Mouse (Mus musculus): Measurements from ENCODE around the gene Socs2.
A peak's percentile ranks its signal among the peaks of the same experiment; 100 is the strongest.

Socs2 gene

DNA sequence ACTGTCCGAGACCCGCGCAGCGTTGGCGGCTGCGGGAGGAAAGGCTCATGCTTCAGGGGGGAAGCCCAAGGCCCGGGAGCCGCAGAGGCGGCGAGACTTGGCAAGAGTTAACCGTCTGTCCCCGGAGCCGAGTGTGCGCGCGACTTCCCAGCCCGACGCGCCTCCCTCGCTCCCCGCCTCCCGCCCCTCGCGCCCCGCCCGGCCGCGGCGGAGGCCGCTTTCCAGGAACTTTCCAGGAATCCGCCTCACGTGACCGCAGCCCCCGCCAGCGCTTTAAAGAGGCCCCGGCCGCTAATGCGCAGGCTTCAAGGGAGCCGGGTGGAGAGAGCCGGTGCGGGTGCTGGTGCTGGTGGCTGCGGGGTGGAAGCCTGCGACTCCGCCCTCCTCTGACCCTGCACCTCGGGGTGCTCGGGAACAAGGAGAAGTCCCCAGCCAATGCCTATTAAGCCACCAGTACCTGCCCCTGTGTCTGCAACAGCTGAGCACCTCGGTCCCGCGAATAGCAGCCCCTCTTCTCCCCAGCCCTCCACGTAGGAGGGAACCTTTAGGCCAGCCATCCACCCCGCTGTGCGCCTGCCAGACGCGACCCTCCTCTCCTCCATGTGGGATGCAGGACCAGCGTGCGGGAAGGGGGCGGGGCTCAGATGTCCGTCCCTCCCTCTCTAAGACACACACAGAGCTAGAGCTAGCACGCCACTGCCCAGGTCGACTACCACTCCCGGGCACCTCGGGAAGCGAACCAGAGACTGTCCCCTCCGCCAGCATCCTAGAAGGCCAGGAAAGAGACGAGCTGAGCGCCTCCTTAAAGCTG lies at the start of gene Socs2:
Gene Socs2, minus strand, starts transcription at position 496 of the 811 bp plus-strand sequence.
- DNase-seq (ENCODE audit: low spot score): peak; percentile 85

DNA sequence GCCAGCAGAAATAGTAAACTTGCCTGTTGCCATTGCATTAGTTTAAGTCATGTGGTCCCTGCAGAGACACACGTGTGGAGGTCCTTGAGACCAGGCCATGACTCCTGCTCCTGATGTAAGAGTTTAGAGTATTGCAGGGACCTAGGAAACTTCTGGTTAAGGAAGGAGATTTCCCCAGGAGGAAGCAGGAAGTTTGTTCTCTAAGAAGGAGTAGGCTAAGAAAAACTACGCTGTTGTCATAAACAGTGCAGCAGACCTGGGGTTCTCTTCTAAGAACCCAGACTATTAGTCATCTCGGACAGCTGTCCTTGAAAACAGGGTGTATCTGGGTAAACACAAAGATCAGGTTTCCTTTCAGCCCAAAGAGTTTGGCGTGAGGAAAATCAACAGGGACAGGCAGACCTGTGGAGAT lies 48.5 kb upstream of the Socs2 start:
- DNase-seq (ENCODE audit: low spot score): no peak

DNA sequence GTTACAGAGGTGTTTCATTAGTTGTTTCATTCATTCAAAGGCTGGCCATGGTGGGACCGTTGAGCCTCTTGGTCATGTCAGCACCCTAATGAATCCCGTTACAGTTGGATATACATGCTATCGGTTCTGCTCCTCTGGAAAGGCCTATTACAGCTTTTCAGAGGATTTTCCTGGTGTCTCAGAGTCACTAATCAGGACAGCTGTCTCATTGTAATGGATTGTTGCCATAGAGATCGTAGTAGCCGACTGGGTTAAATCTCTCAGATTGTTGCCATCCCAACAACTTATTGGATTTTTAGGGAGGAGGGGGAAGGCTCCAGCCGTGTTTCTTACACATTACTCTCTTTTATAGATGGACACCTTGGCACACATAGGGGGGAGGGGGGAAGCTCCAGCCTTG lies 47.5 kb upstream of the Socs2 start:
- DNase-seq (ENCODE audit: low spot score): no peak

DNA sequence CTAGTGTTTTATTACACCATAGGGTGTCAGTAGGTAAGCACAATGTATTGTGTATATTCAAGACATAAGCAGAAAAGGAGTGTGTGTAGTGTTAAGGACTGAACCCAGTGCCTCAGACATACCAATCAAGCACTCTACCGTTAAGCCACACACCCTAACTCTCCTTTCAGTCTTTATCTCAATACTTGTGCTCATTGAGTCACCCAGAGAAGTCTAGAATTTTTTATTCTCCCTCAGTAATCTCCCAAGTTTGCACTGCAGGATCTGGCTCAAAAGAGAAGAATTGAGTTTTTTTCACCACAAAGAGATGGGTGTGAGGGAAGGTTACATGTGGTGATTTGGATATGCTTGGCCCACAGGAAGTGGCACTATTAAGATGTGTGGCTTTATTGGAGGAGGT lies 45.3 kb upstream of the Socs2 start:
- no peak for DNase-seq (ENCODE audit: low spot score)

DNA sequence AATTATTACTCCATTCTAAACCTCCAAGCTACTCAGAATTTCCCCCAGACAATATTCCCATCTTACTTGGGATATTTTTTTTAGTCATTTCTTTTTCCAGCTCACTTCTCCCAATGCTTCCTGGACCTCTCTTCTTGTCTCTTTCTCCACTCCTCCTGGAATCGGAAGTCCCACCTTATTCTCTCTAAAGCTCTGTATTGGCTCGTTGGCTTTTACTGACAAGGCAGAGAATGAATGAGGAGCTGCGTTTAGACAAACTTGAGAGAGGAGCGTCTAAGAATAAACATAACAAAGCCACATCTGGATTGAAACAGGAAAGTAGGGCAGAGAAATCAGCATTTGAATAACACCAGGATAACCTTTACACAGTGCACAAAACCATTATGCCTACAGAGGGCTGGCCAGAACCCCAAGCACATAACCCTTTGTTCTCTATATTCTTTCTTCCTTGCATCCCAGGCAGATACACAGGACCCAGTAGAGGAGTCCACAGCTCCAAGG lies 44.1 kb upstream of the Socs2 start:
- no peak for DNase-seq (ENCODE audit: low spot score)

DNA sequence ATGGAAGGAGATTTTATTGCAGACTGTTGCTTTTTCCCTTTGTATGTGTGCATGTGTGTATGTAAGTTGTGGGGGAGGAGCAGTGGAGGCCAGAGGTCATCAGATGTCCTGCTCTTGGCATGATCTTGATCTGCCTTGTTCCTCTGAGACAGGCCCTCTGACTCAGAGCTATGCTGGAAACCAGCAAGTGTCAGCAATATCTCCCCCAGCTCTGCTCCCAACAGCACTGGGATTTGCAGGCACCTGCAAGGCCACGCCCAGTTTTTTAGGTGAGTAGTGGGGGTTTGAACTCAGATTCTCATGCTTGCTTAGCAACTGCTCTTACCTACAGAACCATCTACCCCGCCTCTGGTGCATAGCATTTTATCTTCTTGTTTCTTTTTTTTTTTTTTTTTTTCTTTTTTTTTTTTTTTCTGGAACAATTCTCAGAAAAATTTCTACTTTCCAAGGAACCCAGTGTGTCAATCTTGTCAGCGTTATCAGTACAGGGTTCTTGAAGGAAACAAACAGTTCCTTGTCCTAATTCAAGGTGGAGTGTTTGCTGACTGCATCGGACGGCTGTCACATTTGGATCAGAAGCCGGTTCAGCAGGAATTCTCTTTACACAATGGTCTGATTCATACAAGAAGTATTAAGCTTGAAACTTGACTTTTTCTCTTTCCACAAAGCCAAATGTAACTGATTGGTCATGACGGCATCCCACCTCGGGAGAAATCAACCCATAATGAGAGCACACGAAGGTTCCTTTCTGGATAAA lies 41.2 kb upstream of the Socs2 start:
- peak; percentile 47 for DNase-seq (ENCODE audit: low spot score)

DNA sequence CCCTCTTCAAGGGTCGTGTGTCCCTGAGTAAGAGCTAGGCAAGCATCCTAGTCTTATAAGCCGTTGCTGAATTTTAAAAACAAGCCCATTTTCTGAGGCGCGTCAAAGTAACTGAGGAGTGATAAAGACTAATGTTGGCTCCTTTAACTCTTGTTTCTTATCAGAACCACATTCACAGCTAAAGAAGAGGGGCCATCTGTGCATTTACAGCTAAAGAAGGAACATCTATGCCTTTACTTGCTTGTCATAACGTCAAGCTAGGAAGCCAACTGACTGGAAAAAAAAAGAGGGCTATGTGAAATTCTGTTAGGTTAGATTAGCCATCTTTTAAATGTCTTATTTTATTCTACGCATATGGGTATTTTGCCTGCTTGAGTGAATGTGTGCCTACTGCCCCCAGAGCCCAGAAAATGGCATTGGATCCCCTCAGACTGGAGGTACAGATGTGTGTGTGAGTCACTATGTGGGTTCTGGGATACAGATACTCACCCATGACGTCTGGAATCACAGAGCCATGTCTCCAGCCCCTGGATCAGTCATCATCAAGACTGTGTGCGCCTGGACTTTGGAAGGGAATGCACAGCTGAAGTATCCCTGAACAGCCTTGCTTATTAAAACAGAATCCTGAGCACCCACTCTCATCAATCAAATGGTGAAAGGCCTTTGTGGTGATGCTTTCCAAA lies 40.5 kb upstream of the Socs2 start:
- DNase-seq (ENCODE audit: low spot score): no peak

DNA sequence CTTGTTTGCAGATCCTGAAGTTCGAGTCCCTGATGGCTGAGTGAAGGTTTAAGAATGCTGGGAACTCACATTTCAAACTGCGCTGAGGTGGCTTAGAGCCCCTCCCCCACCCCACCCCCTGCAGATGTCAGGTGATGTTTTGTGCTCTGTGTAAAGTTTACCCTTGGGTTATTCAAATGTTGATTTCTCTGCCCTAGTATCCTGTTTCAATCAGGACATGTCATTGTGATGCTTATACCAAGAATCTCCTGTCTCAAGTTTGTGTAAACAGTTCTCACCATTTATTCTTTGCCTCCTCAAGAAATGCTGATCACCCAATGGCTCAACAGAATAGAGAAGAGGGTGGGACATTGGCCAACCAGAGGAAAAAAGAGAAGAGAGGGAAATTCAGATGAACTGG lies 39.1 kb upstream of the Socs2 start:
- no peak for DNase-seq (ENCODE audit: low spot score)

DNA sequence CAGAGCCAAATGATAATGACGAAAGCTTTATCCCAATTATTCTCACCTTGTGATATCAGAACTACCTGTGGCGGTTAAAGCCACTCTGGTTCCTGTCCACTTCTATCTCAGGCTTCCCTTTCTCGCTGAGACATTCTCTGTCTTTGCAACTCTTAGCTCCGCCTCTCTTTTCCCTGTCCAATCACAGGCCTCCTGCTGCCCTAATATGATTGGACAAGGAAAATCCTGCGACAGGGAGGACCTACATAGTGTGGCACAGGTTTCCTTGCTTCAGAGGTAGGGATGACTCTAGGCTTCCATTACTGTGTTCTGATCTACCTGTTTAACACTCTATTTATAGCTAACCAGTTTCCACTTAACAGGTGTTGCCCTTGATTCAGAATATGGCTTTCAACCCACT lies 36.3 kb upstream of the Socs2 start:
- no peak for DNase-seq (ENCODE audit: low spot score)

DNA sequence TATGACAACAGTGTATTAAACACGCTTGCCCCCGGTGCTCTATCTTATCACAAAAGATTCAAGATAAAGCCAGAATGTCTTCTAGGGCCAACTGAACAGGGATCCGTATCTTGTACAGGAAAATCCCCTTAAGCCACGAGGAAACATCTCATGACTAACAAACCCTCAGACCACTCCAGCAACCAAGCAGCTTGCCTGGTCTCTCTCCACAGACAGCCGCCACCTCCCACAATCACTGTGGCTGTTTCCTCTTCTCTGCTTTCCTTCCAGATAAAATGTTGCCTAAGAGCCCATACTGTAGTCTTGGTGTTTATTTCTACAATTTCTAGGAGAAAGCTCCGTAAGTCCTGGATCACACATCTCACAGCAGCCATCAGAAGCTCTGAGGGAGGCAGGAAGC lies 32.1 kb upstream of the Socs2 start:
- DNase-seq (ENCODE audit: low spot score): no peak

DNA sequence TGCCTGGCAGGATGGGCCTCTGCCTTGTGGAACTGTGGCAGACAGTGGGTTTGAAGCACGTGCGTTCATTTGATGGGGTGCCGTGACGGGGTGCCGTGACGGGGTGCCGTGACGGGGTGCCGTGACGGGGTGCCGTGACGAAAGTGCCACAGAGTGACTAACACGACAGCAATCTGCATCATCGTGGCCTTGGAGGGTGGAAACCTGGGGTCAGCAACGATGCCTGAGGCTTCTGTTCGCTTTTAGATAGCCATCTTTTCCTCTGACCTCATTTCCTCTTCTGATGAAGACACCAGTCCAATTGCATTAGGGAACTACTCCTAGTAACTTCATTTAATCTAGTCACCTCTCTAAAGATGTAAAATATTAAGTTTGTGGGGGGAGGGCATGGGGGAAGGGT lies 31.0 kb upstream of the Socs2 start:
- DNase-seq (ENCODE audit: low spot score): no peak

DNA sequence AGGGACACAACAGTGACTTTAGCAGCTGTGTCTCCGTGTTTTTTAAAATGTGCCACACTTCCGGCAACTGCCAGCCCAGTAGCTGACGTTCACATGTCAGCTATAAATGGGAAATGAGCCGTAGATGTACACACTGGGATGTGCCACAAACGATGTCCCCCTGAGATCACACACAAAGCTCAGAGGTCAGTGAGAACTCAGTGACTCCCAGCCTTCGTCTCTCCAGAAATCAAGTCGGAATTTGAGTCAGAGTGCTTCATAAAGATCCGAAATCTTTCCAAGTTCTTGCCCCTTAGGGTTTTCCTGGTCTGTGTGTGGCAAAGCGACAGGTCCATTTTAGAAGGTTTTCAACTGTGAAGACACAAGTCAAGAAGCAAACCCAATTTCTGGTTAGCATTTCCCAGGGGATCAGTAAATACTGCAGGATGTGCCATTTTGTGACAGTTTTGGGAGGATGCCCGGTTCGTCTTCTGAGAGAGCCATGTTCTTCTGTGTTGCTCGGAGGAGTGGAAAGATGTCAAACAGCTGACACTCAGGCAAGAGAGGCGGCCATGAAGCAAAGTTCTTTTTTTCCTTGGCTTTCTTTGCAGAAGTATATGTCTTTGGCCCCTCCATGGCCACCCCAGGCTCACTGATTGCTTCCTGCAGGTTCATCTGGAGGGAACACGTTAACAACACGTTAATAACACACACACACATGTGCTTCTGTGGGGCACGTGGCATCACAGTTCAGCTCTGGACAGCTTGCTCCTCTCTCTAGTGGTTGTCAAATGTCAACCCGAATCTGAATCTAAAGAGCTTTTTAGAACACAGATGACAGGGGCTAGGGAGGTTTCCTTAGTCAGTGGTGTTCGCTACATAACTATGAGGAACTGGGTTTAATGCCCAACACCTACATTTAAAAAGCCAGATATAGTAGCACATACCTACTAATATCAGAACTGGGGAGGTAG lies 28.4 kb upstream of the Socs2 start:
- no peak for DNase-seq (ENCODE audit: low spot score)

DNA sequence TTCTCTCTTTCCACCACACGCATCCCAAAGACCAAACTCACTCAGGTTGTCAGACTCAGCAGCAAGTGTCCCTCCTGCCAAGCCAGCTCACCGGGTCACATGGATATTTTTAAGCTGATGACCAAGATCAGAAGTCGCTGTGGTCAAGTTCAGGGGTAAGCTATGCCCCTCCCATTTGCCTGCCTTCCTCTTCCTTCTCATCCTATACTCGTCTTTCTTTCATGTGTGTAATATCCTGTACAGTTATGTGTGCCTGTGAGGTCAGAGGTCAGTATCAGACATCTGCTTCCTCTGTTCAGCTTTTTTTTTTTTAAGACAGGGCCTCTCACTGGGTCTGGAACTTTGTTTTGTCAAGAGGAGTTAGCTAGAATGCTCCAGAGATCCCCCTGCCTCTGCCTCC lies 25.4 kb upstream of the Socs2 start:
- DNase-seq (ENCODE audit: low spot score): no peak

DNA sequence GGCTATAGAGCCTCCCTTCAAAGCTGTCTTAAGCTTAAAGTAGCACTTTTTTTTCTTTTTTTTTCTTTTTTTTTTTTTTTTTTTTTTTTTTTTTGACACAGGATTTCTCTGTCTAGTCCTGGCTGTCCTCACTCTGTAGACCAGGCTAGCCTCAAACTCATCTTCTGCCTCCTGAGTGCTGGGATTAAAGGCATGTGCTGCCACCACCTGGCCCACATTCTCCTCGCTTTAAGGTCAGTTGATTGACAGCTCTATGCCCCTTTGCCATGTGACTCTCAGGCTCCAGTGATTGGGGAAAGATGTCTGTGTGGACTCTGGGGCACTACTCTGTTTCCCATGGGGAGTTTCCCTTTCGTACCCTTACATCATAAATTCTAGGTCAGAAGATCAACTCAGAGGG lies 23.6 kb upstream of the Socs2 start:
- DNase-seq (ENCODE audit: low spot score): no peak

DNA sequence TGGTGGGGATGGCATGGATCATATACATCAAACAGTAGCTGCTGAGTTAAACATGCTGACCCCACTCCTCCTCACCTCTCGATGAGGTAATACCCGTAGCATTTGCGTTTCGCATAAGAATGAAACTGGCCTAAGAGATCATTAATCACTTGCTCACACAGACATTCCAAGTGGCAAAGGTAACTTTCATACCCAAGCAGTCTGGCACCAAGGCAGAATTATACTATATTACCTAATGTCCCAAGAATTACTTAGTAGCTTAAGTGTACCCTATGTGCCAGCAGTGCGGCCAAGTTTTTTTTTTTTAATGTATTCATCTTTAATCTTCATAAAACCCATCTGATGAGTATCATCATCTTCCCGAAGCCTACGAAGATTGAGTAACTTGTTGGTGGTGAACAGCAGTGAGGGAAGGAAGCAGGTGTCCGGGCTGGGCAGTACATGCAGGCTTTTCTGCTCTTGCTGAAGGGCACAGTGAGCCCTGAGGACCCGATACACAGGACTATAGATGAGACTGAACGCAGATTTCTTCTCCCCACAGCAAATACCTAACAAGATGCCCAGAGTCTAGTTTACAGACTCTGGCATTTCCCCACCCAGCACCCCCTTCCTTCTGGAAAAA lies 22.8 kb upstream of the Socs2 start:
- no peak for DNase-seq (ENCODE audit: low spot score)

DNA sequence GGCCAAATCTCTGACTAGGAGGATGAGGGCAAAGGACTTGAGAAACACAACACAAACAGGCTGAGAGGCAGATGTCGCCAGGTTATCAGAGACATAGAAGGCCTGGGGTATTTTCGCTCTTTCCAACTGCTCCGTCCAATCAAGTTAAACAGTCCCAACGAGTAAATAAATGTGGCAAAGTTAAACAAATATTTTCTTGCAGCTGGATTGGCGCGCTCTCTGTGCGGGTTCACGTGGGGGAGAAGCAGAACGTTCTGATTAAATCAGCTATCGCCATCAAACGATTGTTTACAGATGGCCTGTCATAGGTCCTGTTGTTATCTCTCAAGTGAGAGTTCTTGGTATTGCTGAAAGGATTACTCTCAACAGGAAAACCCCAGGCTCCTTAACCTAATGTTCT lies 22.0 kb upstream of the Socs2 start:
- DNase-seq (ENCODE audit: low spot score): no peak

DNA sequence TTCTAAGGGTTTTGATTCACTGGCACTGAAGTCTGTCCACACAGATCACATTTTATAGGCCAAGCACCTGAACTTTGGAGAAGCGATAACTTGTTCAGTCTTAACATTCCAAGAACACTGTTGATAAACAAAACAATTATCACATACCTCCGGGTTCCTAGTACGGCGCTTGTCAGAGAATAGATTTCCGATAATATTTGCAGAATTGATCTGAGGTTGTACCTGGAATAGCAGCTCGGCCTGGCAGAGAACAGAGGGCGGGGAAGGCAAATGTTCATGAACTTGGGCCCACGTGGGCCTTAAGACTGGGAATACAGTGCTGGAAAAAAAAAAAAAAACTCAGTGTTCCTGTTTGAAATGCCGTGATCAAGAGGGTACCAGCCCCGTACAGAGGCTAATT lies 13.3 kb upstream of the Socs2 start:
- DNase-seq (ENCODE audit: low spot score): no peak

DNA sequence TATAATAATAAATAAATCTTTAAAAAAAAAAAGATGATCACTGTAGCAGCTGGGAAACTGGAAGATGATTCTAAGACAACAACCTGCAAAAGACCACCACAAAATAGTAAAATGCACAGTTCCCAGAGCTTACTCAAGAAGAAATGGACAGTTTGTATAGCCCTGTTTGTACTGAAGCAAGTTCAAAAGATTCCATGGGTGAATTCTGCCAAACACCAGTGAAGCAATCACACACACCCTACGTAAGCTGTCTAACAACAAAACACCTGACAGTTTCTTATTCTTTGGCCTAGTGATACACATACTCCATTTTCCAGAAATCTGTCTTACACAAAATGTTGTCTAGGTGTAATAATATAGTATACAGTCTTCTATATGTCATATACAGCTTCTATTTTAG lies 12.1 kb upstream of the Socs2 start:
- DNase-seq (ENCODE audit: low spot score): no peak

DNA sequence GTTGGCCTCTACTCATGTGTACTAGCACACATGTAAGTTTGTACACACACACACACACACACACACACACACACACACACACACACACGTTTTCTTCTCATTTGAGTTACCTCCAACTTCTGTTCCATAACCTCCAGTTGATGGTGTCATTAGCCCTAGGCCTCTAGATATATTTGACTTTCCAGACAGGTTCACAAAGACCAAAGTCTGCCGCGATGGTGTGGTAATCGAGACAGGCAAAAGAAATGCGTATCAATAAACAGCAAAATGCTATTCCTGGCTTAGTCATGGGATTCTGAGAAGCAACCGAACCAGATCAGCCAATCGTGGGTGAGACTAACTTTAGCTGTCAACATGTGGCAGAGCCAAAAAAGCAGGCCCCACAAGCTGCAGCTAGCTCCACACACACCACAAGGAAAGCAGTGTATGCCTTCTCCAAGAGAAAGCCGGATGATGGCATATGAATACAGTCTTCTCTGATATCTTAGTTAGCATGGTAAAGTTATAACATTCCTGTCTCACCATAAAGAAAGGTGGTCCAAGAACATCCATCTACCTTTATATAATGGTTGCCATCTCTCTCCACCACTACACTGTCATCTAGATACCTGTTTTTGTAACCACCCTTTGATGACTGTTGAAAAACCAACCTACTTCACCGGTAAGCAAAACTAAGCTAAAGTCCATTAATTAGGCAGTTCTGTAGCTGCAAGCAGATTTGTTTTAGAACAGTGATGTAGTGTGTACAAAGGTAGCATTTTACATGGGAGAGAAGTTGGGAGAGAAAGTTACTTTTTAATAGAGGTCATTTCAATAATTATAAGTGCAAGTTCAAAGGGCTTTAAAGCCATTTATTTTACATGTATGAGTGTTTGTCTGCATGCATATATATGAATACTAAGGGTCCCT lies 9.5 kb upstream of the Socs2 start:
- no peak for DNase-seq (ENCODE audit: low spot score)

DNA sequence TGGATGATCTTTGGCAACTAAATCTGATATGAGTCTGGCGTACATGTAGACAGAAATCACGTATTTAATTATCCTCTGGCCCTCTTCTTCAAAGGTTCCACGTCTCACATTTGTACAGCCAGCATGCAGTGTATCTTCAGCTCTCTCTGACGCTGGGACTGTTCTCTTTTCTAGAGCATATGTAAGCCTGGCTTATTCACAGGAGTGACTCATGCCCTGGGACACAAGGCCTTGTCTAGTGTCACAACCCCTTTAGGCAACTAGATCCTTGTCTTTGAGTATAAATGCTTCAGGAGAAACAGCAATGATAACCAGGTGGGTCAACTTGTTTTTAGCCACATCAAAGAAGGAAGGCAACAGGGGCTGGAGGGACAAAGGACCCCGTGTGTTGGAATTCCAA lies 5.7 kb upstream of the Socs2 start:
- DNase-seq (ENCODE audit: low spot score): no peak

Measured in testis, postnatal 14 days (tissue).